Mouse (Mus musculus) brain, embryonic 18.5 days (tissue): Measurements from ENCODE around the gene Rsph9.

ENCODE experiments used
- DNase-seq: peaks from one replicate; pipeline ENCODE4 v3.0.0-alpha.2; 2012; ENCODE audit warnings: low read depth, low spot score

Rsph9 gene

DNA sequence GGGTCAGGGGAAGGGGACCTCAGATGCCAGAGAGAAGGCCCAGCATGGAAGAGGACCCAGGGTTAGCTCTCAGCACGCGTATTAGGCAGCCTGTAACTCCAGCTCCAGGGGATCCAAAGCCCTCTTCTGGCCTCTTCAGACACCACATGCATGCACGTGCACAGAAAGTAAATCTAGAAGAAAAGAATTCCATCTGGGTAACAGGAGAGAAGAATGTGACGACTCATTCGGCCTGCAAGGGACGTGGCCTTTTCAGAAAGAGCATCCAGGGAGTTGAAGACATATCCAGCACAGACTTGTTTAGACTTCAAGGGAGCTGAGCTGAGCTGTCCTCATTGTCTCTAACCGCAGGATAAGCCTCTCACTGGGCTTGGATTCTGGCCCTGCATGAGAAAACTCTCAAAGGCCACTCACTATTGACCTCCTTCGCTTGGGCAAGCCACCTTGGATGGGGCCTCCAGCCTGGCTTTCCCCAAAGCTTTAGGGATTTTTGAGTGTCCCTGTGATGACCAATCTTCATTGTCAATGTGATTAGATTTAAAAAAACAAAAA lies 41.3 kb downstream of the Rsph9 start:
- no peak for DNase-seq

DNA sequence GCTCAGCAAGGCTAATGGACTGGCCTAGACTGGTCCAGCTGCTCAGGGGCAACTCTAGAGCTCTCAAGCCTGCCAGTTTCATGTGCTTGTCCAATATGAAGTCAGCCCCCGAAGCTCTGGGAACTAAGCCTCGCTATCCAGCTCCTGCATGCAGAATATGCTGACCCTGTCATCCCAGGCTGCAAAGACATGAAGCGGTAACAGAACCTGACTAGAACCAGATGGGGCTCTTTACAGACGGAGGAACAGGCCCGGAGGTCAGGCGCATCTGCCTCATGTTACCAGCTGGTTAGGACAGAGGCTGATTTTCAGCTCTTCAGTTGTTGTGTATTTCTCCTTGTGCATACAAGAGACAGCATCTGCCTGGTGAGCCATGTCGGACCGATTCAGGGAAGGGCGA lies 42.1 kb downstream of the Rsph9 start:
- no peak for DNase-seq

DNA sequence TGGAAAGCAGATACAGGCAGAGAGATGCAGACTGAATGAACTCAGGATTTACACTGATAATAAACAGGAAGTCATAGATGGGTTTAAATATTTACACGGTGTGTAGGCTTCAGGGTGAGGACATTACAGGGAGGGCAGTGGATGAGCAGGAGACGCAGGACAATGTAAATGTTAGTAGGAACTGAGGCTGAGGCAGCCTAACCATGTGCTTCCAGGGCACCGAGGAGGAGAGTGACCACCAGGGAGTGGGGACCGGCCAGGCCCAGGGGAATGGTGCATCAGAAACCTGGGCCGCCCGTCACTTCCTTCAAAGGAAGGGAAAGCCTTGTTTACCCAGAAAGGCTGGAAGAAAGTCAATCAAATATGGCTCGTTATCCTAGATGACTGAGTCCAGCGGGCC lies 45.5 kb downstream of the Rsph9 start:
- no peak for DNase-seq

DNA sequence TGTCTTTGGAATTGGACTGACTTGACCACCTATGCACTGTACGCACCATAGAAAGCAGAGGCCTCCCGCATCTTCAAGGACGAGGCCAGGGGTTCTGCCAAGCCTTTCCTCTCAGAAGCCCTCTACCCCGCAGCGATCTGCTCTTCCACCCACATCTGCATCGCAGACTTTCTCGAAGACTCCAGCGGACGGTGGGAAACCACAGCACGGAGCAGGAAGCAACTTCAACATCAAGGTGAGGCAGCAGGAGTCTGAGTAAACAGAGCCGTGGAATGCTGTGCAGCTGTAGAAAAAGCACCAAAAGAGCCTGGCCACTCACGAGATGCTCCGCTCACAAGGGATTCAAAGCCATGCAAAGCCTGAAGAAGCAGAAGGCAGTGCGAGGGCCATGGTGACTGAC lies 52.1 kb downstream of the Rsph9 start:
- no peak for DNase-seq

DNA sequence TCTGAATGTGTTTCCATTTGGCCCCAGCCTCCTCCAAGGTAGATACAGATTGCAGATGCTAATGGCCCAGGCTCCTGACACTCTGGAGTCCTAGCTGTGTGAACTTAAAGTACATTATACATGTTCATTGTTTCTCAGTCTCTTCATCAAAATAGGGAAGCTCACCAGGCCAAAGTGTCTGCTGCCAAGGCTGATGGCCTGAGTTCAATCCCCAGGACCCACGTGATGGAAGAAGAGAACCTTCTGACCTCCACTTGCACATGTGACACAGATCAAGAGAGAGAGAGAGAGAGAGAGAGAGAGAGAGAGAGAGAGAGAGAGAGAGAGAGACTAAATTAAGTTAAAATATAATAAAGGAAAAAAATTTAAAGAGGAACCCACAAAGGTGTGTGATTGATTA lies 52.7 kb downstream of the Rsph9 start:
- no peak for DNase-seq

GRCm38 (mm10) chr17:46086341-46086870 lies 57.6 kb downstream of the Rsph9 start:
- DNase-seq, result no peak

DNA sequence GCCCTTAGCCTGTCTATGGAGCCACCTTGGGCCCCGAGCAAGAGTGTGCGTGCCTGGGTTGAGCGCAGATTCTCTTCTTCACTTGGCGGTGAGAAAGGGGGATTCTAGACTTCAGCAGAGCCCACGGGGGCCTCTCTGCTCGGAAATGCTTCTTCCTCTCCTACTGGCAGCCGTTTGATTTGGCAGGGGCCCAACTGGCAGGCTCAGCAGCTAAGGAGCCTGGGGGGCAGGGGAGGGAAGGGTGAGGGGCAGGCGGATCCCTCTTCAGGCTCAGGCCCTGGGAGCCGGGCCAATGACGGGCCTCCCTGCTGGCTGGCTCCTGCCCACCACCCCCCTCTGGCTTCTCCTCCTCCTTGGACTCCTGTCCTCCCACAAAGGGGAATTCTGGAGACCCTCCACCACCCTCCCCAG lies 59.9 kb downstream of the Rsph9 start:
- peak; percentile 72 for DNase-seq

DNA sequence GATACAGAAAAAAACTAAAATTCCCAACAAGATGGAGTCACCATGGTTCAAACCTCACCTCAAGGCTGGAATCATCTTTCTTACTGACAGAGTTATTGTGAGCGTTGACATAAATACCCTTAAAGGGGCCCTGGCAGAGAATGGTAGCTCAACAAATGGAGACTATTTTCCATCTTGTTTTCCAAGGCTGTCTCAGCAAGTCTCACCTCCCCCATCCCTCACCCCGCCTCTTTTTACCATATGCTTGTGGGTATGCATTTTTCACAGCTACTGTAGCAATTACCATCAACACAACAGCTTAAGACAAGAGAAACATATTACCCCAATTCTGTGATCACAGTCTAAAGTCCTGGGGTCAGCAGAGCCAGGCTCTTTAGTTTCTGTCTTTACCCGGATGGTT lies 60.6 kb downstream of the Rsph9 start:
- DNase-seq, result no peak

GRCm38 (mm10) chr17:46081657-46082056 lies 62.4 kb downstream of the Rsph9 start:
- DNase-seq, result no peak

DNA sequence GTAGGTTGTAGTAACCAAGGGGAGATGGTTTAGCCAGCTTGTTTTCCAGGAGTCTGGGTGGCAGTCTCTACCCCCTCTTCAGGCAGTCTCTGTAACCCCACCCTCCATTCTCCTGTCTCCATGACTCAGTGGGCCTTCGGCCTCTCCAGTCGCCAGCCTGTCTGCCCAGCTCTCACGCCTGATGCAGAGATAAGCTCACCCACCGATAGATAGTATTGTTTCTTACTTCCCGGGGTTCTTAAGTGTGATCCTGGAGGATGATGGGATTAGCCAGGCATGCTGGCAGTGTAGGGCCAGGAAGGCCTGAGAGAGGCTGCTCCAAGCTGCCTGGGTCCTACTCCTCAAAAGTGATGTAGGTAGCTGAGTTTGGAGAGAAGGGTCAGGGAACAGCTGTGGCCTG lies 63.0 kb downstream of the Rsph9 start:
- DNase-seq, result no peak

- no peak for DNase-seq
These were observed 63.6 kb downstream of the Rsph9 start for GRCm38 (mm10) chr17:46080388-46080787.

DNA sequence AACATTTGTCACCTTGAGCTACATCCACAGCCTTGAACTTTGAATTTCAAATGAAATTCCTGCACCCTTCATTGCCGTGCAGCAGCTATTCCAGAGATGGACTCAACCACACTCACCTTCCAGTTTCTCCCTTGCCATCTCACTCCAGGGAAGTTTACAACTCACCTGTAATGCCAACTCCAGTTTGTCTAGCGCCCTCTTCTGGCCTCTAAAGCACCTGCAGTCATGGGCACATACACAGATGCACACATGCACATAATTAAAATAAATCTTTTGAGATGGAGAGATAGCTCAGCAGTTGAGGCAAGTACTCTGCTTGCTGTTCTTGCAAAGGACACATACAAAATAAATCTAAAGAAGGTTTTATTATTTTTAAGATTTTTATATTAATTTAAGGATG lies 65.0 kb downstream of the Rsph9 start:
- DNase-seq, result no peak

- DNase-seq, result no peak
These were observed 66.0 kb downstream of the Rsph9 start for GRCm38 (mm10) chr17:46077921-46078534.

GRCm38 (mm10) chr17:46076260-46076551 lies 67.8 kb downstream of the Rsph9 start:
- DNase-seq, result no peak

DNA sequence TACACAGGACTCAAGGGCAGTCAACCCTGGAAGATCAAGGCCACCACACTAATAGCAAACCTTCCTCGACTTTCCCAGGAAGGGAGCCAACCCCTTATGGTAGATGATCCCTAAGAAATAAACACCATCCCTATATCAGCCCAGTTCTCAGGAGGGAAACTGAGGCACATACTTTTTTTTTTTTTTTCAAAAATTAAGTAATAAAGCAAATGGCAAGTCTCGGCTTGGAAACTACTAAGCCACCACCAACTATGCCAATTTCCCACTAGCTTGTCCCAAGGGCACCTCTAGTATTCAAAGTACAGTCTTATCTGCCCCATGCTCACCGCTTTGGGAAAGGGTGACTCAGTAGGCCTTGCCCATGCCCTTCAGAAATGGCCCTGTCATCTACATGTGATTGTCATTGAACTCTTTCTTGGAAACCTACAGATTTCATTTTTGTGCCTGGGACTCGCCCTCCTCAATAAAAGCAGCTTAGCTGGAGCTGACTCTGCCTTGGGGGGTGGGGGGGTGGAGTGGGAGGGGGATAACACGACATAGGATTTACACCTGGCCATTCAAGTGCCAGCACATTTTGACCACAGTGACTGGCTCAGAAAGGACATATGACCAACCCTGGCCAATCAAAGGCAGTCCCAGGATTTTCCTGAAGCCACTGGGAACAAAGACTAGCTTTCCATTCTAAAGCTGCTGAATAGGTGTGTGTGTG lies 68.3 kb downstream of the Rsph9 start:
- no peak for DNase-seq

DNA sequence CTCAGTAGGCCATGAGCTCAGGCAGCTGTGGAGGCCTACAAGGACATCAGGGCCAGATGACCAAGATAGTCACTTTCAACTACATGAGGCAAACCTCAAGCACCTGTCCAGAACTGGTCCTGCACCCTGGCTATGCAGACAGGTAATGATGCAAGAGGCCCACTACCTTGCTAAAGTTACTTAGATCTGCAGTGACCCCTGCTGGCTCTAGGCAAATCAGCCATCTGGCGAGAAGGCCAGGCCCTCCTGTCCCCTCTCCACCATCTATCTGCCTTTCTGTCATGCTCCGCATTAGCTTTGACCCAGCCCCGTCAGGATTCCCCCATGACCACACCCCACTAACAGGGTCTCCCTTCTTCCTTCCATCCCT lies 68.9 kb downstream of the Rsph9 start:
- DNase-seq, result no peak

- DNase-seq, result no peak
These were observed 69.5 kb downstream of the Rsph9 start for GRCm38 (mm10) chr17:46074398-46075115.

DNA sequence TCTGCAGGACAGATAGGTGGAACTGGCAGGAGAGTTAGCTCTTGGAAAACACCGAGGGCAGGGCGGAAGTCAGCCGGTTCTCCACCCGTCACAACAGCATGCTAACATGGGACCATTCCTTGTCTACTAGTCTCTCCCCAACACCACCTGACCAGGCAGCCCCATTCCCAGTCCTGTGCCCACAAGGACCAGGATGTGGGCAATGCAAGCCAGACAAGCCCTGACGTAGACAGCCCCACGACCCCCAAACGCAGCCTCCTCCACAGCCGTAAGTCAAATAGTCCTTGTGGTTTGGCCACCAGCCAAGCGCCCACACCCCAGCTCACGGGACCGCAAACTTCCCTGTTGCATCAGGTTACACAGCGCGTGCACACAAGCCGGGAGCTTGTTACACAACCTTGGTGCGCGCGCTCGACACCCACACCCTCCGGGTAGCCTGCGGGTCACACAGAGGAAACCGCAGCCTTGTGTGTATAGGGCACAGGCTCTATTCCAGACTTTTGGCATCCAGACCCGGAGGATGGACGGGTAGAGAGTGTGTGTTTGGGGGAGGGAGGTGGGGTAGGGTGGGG lies 70.2 kb downstream of the Rsph9 start:
- DNase-seq, result no peak
